Mouse (Mus musculus) CH12.LX (cell line): ENCODE data around the gene Trim62. TPM values are rescaled to one million over a fixed set of nuclear protein-coding genes. Genes with fewer than 3 reads are reported as not detected.

Experiments
- DNase-seq: peaks from one replicate; pipeline ENCODE4 v3.0.0-alpha.2; 2013; ENCODE audit errors: extremely low read depth
- H3K27ac ChIP-seq: 2 replicates; pipeline ENCODE4 v1.5.1; 2012; ENCODE audit warnings: low read depth, mild to moderate bottlenecking, control low read depth, moderate library complexity; ENCODE audit not compliant: insufficient read depth
- H3K27me3 ChIP-seq: replicated peaks from 2 replicates; pipeline ENCODE3; 2012; ENCODE audit warnings: inconsistent platforms
- H3K36me3 ChIP-seq, 2 experiments: replicated peaks in 1 of 2; 2 replicates each; pipeline versions ENCODE3 to v1.6.1; 2012; ENCODE audit warnings: inconsistent platforms in 1 of 2, low read length in 1 of 2, mild to moderate bottlenecking in 1 of 2, mixed read lengths in 1 of 2, moderate library complexity in 1 of 2; ENCODE audit not compliant: control insufficient read depth in 1 of 2, insufficient read depth in 1 of 2
- H3K4me1 ChIP-seq, 2 experiments: 2 replicates each; pipeline ENCODE4 v1.6.1; 2012; ENCODE audit warnings: inconsistent platforms in 1 of 2, moderate library complexity in 1 of 2; ENCODE audit not compliant: insufficient read depth in 2 of 2, control insufficient read depth in 1 of 2
- H3K4me2 ChIP-seq: 2 replicates; pipeline ENCODE4 v1.6.1; 2012; ENCODE audit warnings: low read depth, mild to moderate bottlenecking, control low read depth; ENCODE audit not compliant: poor library complexity, insufficient read depth, severe bottlenecking
- H3K4me3 ChIP-seq, 3 experiments: fragments of 150-350 bp in 1 of 3; sonication (generic) in 1 of 3; replicated peaks in 1 of 3; 2 replicates each; pipeline versions ENCODE3 to v1.5.1; 2011 to 2012; ENCODE audit warnings: low read depth in 2 of 3, low read length in 2 of 3, mild to moderate bottlenecking in 2 of 3, moderate library complexity in 2 of 3, control low read depth in 1 of 3, improper control_type of control experiment in 1 of 3, inconsistent platforms in 1 of 3, mixed read lengths in 1 of 3; ENCODE audit not compliant: poor library complexity in 1 of 3
- H3K79me2 ChIP-seq: replicated peaks from 2 replicates; pipeline ENCODE4 v1.6.1; 2012; ENCODE audit warnings: mild to moderate bottlenecking, moderate library complexity; ENCODE audit not compliant: control insufficient read depth, poor library complexity, insufficient read depth, severe bottlenecking; ENCODE audit errors: extremely low read depth
- H3K9ac ChIP-seq: 2 replicates; pipeline ENCODE4 v1.6.1; 2012; ENCODE audit warnings: low read depth, mild to moderate bottlenecking, control low read depth, moderate library complexity; ENCODE audit not compliant: insufficient read depth
- H3K9me3 ChIP-seq: replicated peaks from 2 replicates; pipeline ENCODE3; 2012; ENCODE audit warnings: low read length, inconsistent platforms, mixed read lengths
- BHLHE40 ChIP-seq: IDR thresholded peaks from 2 replicates; pipeline ENCODE4 v1.6.1; 2011; ENCODE audit warnings: mild to moderate bottlenecking, low read depth, low read length, improper control_type of control experiment
- CHD2 ChIP-seq: IDR thresholded peaks from 2 replicates; pipeline ENCODE4 v1.6.1; 2011; ENCODE audit warnings: low read length, improper control_type of control experiment
- ELF1 ChIP-seq: IDR thresholded peaks from 2 replicates; pipeline ENCODE4 v1.6.1; 2014; ENCODE audit warnings: low read depth, mild to moderate bottlenecking, inconsistent platforms, low read length, improper control_type of control experiment
- GABPA ChIP-seq: IDR thresholded peaks from 2 replicates; pipeline ENCODE4 v1.6.1; 2012; ENCODE audit warnings: low read depth, low read length, improper control_type of control experiment, inconsistent platforms; ENCODE audit not compliant: insufficient replicate concordance
- HCFC1 ChIP-seq: IDR thresholded peaks from 2 replicates; pipeline ENCODE4 v1.6.1; 2012; ENCODE audit warnings: low read depth, mild to moderate bottlenecking, inconsistent platforms, low read length, improper control_type of control experiment
- IRF4 ChIP-seq: IDR thresholded peaks from 2 replicates; pipeline ENCODE4 v1.6.1; 2014; ENCODE audit warnings: low read depth, mild to moderate bottlenecking, inconsistent platforms, low read length, improper control_type of control experiment
- JUND ChIP-seq: conservative IDR thresholded peaks from 2 replicates; pipeline ENCODE4 v1.6.1; 2011; ENCODE audit warnings: low read depth, low read length, improper control_type of control experiment
- KAT2A ChIP-seq: IDR thresholded peaks from 2 replicates; pipeline ENCODE4 v1.6.1; 2012; ENCODE audit warnings: low read length, improper control_type of control experiment, inconsistent platforms; ENCODE audit not compliant: insufficient replicate concordance
- MAFK ChIP-seq: IDR thresholded peaks from 2 replicates; pipeline ENCODE4 v1.6.1; 2011; ENCODE audit warnings: low read length, improper control_type of control experiment; ENCODE audit not compliant: insufficient replicate concordance
- MAX ChIP-seq: IDR thresholded peaks from 2 replicates; pipeline ENCODE4 v1.6.1; 2011; ENCODE audit warnings: low read length, improper control_type of control experiment
- MAZ ChIP-seq: IDR thresholded peaks from 2 replicates; pipeline ENCODE4 v1.6.1; 2012; ENCODE audit warnings: low read depth, mild to moderate bottlenecking, inconsistent platforms, low read length, improper control_type of control experiment, moderate library complexity
- MXI1 ChIP-seq: IDR thresholded peaks from 2 replicates; pipeline ENCODE4 v1.6.1; 2011; ENCODE audit warnings: mild to moderate bottlenecking, low read depth, low read length, improper control_type of control experiment
- NRF1 ChIP-seq: IDR thresholded peaks from 2 replicates; pipeline ENCODE4 v1.6.1; 2014; ENCODE audit warnings: low read depth, mild to moderate bottlenecking, inconsistent platforms, low read length, improper control_type of control experiment, moderate library complexity
- RCOR1 ChIP-seq: conservative IDR thresholded peaks from 2 replicates; pipeline ENCODE4 v1.6.1; 2012; ENCODE audit warnings: low read depth, mild to moderate bottlenecking, inconsistent platforms, low read length, improper control_type of control experiment
- SIN3A ChIP-seq: IDR thresholded peaks from 2 replicates; pipeline ENCODE4 v1.6.1; 2012; ENCODE audit warnings: low read length, improper control_type of control experiment, inconsistent platforms
- SMC3 ChIP-seq: IDR thresholded peaks from 2 replicates; pipeline ENCODE4 v1.6.1; 2011; ENCODE audit warnings: low read depth, low read length, improper control_type of control experiment
- TBP ChIP-seq: conservative IDR thresholded peaks from 2 replicates; pipeline ENCODE4 v1.6.1; 2011; ENCODE audit warnings: low read depth, low read length, improper control_type of control experiment
- USF1 ChIP-seq: IDR thresholded peaks from 2 replicates; pipeline ENCODE4 v1.6.1; 2014; ENCODE audit warnings: low read depth, mild to moderate bottlenecking, inconsistent platforms, low read length, improper control_type of control experiment
- USF2 ChIP-seq: conservative IDR thresholded peaks from 2 replicates; pipeline ENCODE4 v1.6.1; 2011; ENCODE audit warnings: low read depth, low read length, improper control_type of control experiment
- ZNF384 ChIP-seq: IDR thresholded peaks from 2 replicates; pipeline ENCODE4 v1.6.1; 2012; ENCODE audit warnings: low read depth, low read length, improper control_type of control experiment, inconsistent platforms
- dilution Hi-C: fragments of 300-500 bp; cut with MboI; formaldehyde crosslinking; loops from 2 replicates; pipeline ENCODE4 v1.14.3; 2020; ENCODE audit warnings: low sequenced_read_pairs; ENCODE audit not compliant: extremely low pct_unique_long_range_greater_than_20kb, extremely low pct_ligation_motif_present
- in situ Hi-C: fragments of 300-500 bp; cut with MboI; formaldehyde crosslinking; loops from 3 replicates; pipeline ENCODE4 v1.14.3; 2019; ENCODE audit warnings: low sequenced_read_pairs, low pct_ligation_motif_present, low pct_unique_long_range_greater_than_20kb, mixed read lengths
- polyA plus RNA-seq: library from polyadenylated mRNA; unstranded; fragments of >175 nt; gene quantifications from 2 replicates; pipeline ENCODE4 v1.2.1, GENCODE M21; 2012; ENCODE audit warnings: low read depth; ENCODE audit not compliant: insufficient read length
- total RNA-seq, 2 experiments: library from RNA; depleted of rRNA; stranded (reverse); fragments of 300-350 nt in 1 of 2; fragments of >200 nt in 1 of 2; gene quantifications; 2 replicates each; pipeline ENCODE4 v1.2.3; 2012 to 2014

Trim62 gene
- total and polyA plus RNA-seq, 3 experiments = 0.40 to 2.7 (median 0.98) TPM

DNA sequence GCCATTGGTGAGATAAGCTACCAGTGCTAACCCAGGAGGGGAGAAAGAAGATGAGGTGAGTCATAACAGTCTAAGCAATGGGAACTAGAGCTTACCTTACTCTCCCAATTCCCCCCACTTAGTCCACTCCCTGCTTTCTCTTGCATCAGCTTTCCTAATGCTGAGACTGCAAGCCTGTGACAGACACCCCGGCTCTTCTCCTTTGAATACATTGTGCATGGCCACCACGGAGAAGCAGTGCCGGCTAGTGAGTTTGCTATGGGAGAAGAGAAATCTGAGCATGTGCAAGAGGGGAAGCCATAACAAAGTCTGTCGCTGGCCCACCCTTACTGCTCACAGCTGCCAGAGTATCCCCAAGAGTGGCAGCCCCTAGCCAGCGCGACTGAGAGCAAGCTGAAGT, 5.9 kb upstream of the Trim62 start (continued):
- TF ChIP-seq GABPA (no peak), MAZ (peak; percentile 63; the same call in 1 of the 2 replicates), SIN3A (no peak), MAFK (peak; percentile 46; the same call in 1 of the 2 replicates), JUND (peak; percentile 58), CHD2 (no peak), USF2 (no peak), NRF1 (peak; percentile 66; the same call in 1 of the 2 replicates), IRF4 (peak; percentile 88; the same call in 1 of the 2 replicates)

GRCm38 (mm10) chr4:128878901-128879491, 4.4 kb upstream of the Trim62 start:
- Histone ChIP-seq H3K4me2 (no peak overlapping the region), H3K9ac (no peak overlapping the region)
- TF ChIP-seq USF1 = no peak
- TF ChIP-seq TBP = no peak
- no peak for TF ChIP-seq SIN3A
- TF ChIP-seq, all 38 proteins: peak for 0
- in situ Hi-C loops = no loop called here
- Histone ChIP-seq H3K79me2 (no peaks in the 10 kb centered on the region), H3K4me1 (peaks cover 12 to 15% of the 10 kb centered on the region in 2 experiments), H3K36me3 (no peaks in the 10 kb centered on the region), H3K27ac (no peak overlapping the region), H3K4me3 (no peak overlapping the region), H3K9me3 (no peaks in the 10 kb centered on the region), H3K27me3 (no peaks in the 10 kb centered on the region)
- dilution Hi-C loops = no loop called here
- no peak for DNase-seq

DNA sequence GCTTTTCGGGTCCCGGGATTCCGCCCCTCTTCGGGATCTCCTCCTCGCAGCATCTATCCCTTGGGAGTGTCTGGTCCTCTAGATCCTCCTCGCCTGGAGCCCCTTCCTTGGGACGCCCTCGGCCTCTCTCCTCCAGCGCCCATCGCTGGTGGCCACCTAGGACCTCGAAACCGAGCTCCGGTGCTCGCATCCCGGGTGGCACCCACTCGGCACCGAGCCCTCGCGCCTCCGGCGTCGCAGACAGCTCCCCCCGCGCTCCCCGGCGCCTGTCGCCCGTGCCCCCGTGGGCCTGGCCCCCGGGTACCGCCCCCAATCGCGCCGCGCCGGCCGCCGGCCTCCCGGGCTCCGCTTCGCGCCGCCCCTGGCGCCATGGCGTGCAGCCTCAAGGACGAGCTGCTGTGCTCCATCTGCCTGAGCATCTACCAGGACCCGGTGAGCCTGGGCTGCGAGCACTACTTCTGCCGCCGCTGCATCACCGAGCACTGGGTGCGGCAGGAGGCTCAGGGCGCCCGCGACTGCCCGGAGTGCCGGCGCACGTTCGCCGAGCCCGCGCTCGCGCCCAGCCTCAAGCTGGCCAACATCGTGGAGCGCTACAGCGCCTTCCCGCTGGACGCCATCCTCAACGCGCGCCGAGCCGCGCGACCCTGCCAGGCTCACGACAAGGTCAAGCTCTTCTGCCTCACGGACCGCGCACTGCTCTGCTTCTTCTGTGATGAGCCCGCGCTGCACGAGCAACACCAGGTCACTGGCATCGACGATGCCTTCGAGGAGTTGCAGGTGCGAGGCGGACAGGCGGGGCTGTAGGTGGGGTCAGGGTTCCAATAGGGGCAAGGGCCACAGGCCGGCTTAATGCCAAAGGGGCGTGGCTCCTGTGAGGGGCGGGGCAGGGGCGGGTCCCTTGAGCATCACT, 676 bp downstream of the Trim62 start:
- H3K9me3 ChIP-seq = peaks cover 3% of the 10 kb centered on the region
- TF ChIP-seq SMC3 = no peak
- TF ChIP-seq MAX = peak; percentile 88
- peak; percentile 63 for TF ChIP-seq MXI1
- TF ChIP-seq MAFK = no peak
- TF ChIP-seq BHLHE40 = 0 out of 2 replicates have a peak, but pooled peaks have one; percentile 28
- no peak for TF ChIP-seq ELF1
- TF ChIP-seq KAT2A = no peak
- no peak for TF ChIP-seq NRF1
- no peak for TF ChIP-seq RCOR1
- TF ChIP-seq HCFC1 = 0 out of 2 replicates have a peak, but pooled peaks have one; percentile 19
- no peak for TF ChIP-seq ZNF384
- no peak overlapping the region for H3K27ac ChIP-seq
- no peaks in the 10 kb centered on the region for H3K27me3 ChIP-seq
- dilution Hi-C loops (no loop called here), in situ Hi-C loops (no loop called here)
- peaks cover 0 to 8% of the 10 kb centered on the region in 2 experiments for H3K36me3 ChIP-seq
- DNase-seq = peak; percentile 49
- peaks cover 8 to 12% of the 10 kb centered on the region in 2 experiments for H3K4me1 ChIP-seq
- peak overlapping the region; percentile 70 for H3K4me2 ChIP-seq
- peak overlapping the region; percentile 77 for H3K9ac ChIP-seq
- H3K4me3 ChIP-seq = peak overlapping the region; percentile 54 to 71 (median 67)
- H3K79me2 ChIP-seq = no peaks in the 10 kb centered on the region
